Mouse (Mus musculus): Measurements from ENCODE around the gene Pip5k1b. TPM values are rescaled to one million over a fixed set of nuclear protein-coding genes. Genes with fewer than 3 reads are reported as not detected.

Pip5k1b gene
- polyA plus RNA-seq, 1 experiment: 36.3 TPM

DNA sequence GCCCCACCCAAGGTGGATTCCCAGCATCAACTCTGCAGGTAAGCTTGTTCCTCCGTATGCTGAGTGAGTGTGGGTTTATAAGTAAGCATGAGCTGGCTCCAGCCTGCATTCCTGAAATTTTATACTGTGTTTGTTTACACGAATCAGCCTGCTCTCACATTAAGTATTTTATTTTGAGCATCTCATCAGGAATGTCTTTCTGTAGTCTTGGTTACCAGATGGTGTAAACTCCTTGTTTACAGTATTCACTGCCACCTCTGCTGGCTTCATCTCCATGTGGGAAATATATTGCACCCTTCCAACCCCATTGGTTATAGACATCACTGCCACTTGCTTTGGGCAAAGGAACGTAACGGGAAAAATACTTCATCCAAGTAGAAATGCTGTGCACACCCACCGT is 262.1 kb downstream of the Pip5k1b start:
- no peak for TF ChIP-seq POLR2A (IDR thresholded peaks at IDR 0.05; ENCODE audit: borderline replicate concordance, insufficient read depth, low read length)
- TF ChIP-seq CTCF (IDR thresholded peaks at IDR 0.05; ENCODE audit: borderline replicate concordance, insufficient read depth, low read depth, low read length): no peak
- H3K4me3 ChIP-seq (replicated peaks; ENCODE audit: insufficient read depth, low read depth, low read length): no peak overlapping the region
- H3K4me1 ChIP-seq (ENCODE audit: control insufficient read depth, insufficient read depth, low read length): no peaks in the 10 kb centered on the region
- no peak for DNase-seq
- WGBS: 70% methylated on average over 5 of the region's 5 CpGs
- H3K27me3 ChIP-seq (ENCODE audit: control insufficient read depth, insufficient read depth, low read length): no peaks in the 10 kb centered on the region
- H3K27ac ChIP-seq (ENCODE audit: insufficient read depth, low read length): no peak overlapping the region

DNA sequence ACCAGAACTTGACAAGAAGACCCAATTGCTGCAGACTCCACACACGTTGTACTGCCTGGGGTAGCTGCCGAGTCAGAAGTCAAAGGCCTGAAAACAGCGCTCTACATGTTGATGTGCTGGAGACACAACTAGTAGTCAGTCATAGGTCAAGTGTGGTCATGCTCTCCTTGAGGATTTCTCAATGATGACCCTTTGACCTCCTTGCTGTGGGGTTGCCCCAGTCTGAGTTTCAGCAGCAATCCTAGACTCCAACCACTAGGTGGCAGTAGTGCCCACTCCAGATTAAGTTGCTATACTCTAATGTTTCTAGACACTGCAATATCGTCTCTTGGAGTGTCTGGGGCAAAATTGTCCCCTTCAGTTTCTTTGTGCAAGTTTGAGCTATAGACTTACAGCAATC is 271.5 kb downstream of the Pip5k1b start:
- Histone ChIP-seq H3K4me3 (replicated peaks; ENCODE audit: insufficient read depth, low read depth, low read length) (no peak overlapping the region), H3K27ac (ENCODE audit: insufficient read depth, low read length) (no peak overlapping the region), H3K4me1 (ENCODE audit: control insufficient read depth, insufficient read depth, low read length) (no peaks in the 10 kb centered on the region), H3K27me3 (ENCODE audit: control insufficient read depth, insufficient read depth, low read length) (no peaks in the 10 kb centered on the region)
- WGBS: 64% methylated on average over 4 of the region's 4 CpGs
- TF ChIP-seq POLR2A (IDR thresholded peaks at IDR 0.05; ENCODE audit: borderline replicate concordance, insufficient read depth, low read length) (no peak), CTCF (IDR thresholded peaks at IDR 0.05; ENCODE audit: borderline replicate concordance, insufficient read depth, low read depth, low read length) (peak; percentile 73)
- peak in 1 of 2 experiments; percentile 42 for DNase-seq

DNA sequence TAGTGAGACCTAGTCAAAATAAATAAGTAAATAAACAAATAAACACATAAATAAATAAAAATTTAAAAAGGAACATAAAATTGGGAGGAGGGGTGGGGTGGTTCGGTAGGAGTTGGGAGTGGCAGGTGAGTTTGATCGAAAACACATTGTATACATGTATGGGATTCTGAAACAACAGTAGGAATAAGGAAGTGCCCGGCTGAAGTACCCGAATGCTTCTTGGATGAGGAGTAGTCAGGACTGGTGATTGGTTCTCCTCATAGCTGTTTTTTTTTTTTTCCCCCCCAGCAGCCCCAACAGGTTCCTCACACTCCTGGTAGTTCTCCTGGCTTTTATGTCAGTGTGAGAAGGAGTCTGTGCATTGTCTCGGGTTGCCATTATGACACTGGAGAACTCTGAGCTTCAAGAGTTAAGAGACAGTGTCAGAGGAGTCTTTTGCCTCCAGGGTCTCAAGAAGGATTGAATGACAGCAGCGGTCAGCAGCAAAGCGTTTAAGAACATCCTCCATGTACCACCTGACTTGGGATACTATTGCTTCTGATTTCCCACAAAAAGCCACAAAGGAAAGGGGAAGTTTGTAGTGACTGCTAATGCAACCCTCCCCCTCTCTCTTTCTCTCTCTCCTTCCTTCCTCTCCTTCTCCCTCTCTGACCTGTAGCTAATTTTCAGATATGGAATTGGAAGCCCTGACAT is 274.2 kb downstream of the Pip5k1b start:
- WGBS: 70% methylated on average over 7 of the region's 7 CpGs
- no peaks in the 10 kb centered on the region for H3K27me3 ChIP-seq (ENCODE audit: control insufficient read depth, insufficient read depth, low read length)
- DNase-seq: no peak
- TF ChIP-seq CTCF (IDR thresholded peaks at IDR 0.05; ENCODE audit: borderline replicate concordance, insufficient read depth, low read depth, low read length): no peak
- no peak for TF ChIP-seq POLR2A (IDR thresholded peaks at IDR 0.05; ENCODE audit: borderline replicate concordance, insufficient read depth, low read length)
- H3K27ac ChIP-seq (ENCODE audit: insufficient read depth, low read length): no peak overlapping the region
- no peaks in the 10 kb centered on the region for H3K4me1 ChIP-seq (ENCODE audit: control insufficient read depth, insufficient read depth, low read length)
- peak overlapping the region; percentile 97 for H3K4me3 ChIP-seq (replicated peaks; ENCODE audit: insufficient read depth, low read depth, low read length)

DNA sequence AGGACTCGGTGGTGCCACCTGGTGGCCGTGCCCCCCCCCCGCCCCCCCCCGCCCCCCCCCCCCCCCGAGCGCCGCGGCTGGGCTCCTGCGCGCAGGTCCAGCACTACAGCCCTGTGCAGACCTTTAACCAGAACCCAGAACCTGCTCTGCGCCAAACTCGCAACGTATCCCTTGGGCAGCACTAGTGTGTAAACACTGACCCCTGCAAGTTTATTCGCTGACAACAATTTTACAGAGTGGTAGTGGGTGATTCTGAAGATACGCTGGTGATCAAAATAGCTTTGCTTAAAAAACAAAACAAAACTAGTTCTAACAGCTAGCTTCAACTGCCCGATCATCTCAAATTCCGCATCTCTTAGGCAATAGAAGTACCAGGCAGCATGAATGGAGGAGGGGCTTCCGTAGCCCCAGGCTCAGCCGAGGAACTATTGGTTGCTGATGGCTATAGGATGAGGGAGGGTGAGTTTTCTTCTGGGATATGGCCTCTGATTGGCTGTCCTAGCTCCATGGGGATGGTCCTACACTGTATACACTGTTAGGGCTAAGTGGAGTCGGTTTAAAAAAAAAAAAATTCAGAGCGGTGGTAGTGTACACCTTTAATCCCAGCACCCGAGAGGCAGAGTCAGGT is 275.0 kb downstream of the Pip5k1b start, which contains the start of gene Fxn:
TSS of gene Fxn (minus strand) at position 5 of the 628 bp plus-strand sequence.
- Histone ChIP-seq H3K27ac (ENCODE audit: insufficient read depth, low read length) (peak within 1 kb of the TSS; percentile 87), H3K27me3 (ENCODE audit: control insufficient read depth, insufficient read depth, low read length) (no peaks in the 10 kb centered on the region), H3K4me1 (ENCODE audit: control insufficient read depth, insufficient read depth, low read length) (no peaks in the 10 kb centered on the region), H3K4me3 (replicated peaks; ENCODE audit: insufficient read depth, low read depth, low read length) (peak within 1 kb of the TSS; percentile 97)
- WGBS: 2% methylated on average over 14 of the region's 22 CpGs
- DNase-seq: peak in 1 of 2 experiments; percentile 65
- TF ChIP-seq CTCF (IDR thresholded peaks at IDR 0.05; ENCODE audit: borderline replicate concordance, insufficient read depth, low read depth, low read length): no peak
- TF ChIP-seq POLR2A (IDR thresholded peaks at IDR 0.05; ENCODE audit: borderline replicate concordance, insufficient read depth, low read length): no peak

DNA sequence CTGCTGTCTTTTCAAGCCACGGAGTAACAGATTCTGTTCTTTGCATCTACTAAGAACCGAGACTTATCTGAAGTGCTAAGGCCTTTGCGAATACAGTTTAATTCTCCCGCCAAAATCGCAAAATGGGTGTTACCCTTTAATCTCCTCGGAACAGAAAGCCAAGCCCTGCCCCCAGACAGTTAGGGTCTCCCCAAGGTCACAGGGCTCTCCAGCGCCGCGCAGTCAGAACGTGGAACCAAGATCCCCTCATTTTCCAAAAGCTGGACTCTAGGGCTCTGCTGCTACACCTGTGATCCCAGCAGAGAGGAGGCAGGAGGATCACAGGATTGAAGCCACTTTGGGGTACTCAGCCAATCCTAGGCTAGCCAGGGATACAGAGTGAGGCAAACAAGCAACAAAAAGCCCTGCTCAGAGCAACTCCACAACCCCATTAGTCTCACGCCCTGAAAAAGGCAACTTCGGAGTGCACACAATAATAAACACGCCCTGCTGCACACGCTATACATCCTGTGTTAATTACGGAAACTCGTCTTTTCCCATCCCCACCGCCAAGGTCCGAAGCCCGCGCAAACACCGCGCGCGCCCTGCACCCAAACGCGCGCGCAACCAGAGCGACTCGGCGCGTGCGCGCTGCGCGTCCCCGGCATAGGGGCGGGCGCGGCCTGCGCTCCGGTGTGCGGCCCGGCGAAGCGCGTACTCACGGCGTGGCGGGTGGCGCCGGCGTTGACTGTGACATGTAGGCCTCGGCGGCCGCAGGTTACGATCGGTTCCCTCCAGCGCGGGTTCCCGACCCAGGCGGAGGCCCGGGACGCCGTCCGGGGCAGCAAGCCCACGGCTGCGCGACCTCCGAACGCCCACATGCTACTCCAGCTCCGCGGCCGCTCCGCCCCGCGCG is 275.7 kb downstream of the Pip5k1b start:
- peak; percentile 87 to 92 for DNase-seq
- peak overlapping the region; percentile 87 for H3K27ac ChIP-seq (ENCODE audit: insufficient read depth, low read length)
- no peaks in the 10 kb centered on the region for H3K27me3 ChIP-seq (ENCODE audit: control insufficient read depth, insufficient read depth, low read length)
- peak overlapping the region; percentile 97 for H3K4me3 ChIP-seq (replicated peaks; ENCODE audit: insufficient read depth, low read depth, low read length)
- WGBS: under 1% methylated on average over 76 of the region's 78 CpGs
- H3K4me1 ChIP-seq (ENCODE audit: control insufficient read depth, insufficient read depth, low read length): no peaks in the 10 kb centered on the region
- peak; percentile 74 for TF ChIP-seq POLR2A (IDR thresholded peaks at IDR 0.05; ENCODE audit: borderline replicate concordance, insufficient read depth, low read length)
- peak; percentile 27; the same call in 1 of the 2 replicates for TF ChIP-seq CTCF (IDR thresholded peaks at IDR 0.05; ENCODE audit: borderline replicate concordance, insufficient read depth, low read depth, low read length)

DNA sequence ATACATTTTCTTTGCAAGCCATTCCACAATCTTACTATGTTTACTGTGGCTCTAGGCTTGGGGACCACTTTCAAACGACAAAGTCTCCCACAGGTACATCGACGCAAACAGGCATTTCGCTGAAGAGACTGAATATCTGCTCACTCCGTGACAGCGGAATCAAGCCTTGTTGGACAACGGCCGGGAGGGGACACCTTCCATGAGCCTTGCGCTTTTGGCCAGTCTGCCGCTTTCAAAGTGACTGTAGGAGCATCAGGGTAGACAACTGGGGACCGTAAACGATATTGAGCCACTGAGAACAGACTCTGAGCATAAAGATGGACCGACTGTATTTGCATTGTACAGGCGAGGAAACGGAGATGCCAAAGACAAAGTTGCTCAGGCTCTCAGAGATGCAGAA is 276.8 kb downstream of the Pip5k1b start:
- Histone ChIP-seq H3K4me3 (replicated peaks; ENCODE audit: insufficient read depth, low read depth, low read length) (no peak overlapping the region), H3K27me3 (ENCODE audit: control insufficient read depth, insufficient read depth, low read length) (no peaks in the 10 kb centered on the region), H3K4me1 (ENCODE audit: control insufficient read depth, insufficient read depth, low read length) (no peaks in the 10 kb centered on the region), H3K27ac (ENCODE audit: insufficient read depth, low read length) (no peak overlapping the region)
- no peak for DNase-seq
- 86% methylated on average over 15 of the region's 15 CpGs for WGBS
- TF ChIP-seq CTCF (IDR thresholded peaks at IDR 0.05; ENCODE audit: borderline replicate concordance, insufficient read depth, low read depth, low read length) (no peak), POLR2A (IDR thresholded peaks at IDR 0.05; ENCODE audit: borderline replicate concordance, insufficient read depth, low read length) (no peak)

DNA sequence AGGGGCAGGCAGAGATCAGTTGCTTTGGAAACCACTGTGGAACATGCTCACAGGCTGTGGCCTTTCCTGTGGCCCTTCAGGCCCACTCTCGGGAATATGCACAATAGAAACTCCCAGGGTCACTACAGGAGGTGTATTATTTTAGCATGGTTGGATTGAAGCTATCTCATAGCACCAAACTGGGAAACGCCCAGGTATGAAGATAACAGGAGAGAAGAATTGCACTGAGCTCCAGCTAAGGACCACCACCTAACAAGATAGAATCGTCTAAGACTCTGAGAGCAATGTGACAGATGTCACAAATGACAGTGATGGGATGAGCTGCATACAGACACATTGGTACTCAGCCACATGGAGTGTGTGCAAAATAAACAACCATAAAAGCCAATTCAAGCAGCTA is 281.4 kb downstream of the Pip5k1b start:
- Histone ChIP-seq H3K4me1 (ENCODE audit: control insufficient read depth, insufficient read depth, low read length) (0 out of 2 replicates have a peak, but pooled peaks cover 2% of the 10 kb centered on the region), H3K27ac (ENCODE audit: insufficient read depth, low read length) (no peak overlapping the region), H3K4me3 (replicated peaks; ENCODE audit: insufficient read depth, low read depth, low read length) (no peak overlapping the region), H3K27me3 (ENCODE audit: control insufficient read depth, insufficient read depth, low read length) (no peaks in the 10 kb centered on the region)
- no peak for DNase-seq
- TF ChIP-seq CTCF (IDR thresholded peaks at IDR 0.05; ENCODE audit: borderline replicate concordance, insufficient read depth, low read depth, low read length) (no peak), POLR2A (IDR thresholded peaks at IDR 0.05; ENCODE audit: borderline replicate concordance, insufficient read depth, low read length) (no peak)
- 37% methylated on average over 3 of the region's 3 CpGs for WGBS

All from cerebellum, adult 2 months (tissue).